Mouse (Mus musculus) frontal cortex, postnatal 14 days (tissue): ENCODE data around the gene Dennd2a.
"Not testable (repeated sequence)": the region's sequence is repeated elsewhere in the genome, so short reads cannot be mapped to it uniquely, and the experiment has no call there.

Experiments used
- DNase-seq, 2 experiments: peaks; one replicate each; pipeline ENCODE4 v3.0.0; 2022; ENCODE audit warnings: low spot score in 2 of 2

The Dennd2a gene

GRCm38 (mm10) chr6:39419851-39420721 is 137.6 kb downstream of the Dennd2a start, which contains the start of gene Mkrn1:
Gene Mkrn1, minus strand, starts transcription at chr6:39420462.
- peak; percentile 72 for DNase-seq

DNA sequence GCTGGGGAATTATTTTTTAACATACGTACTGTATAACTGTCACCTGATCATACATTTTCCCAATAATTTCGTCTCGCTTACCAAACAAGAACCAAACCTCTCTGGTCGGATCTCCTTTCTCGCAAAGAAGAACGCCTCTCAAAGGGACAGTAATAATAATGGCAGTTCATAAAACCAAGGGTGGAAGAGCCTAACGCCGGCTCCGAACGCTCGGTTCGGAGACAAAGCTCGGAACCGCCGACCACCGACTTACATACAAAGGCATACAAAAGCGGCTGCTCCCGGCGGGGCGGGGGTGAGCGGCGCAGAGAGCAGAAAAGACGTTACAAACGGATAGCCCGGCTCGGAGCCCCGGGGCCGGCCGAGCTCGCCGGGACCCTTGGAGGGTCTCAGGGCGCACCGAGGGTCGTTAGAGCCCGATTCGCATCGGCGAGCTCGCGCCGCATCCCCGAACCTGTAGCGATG is 138.2 kb downstream of the Dennd2a start:
- peak in 1 of 2 experiments; percentile 29 for DNase-seq

DNA sequence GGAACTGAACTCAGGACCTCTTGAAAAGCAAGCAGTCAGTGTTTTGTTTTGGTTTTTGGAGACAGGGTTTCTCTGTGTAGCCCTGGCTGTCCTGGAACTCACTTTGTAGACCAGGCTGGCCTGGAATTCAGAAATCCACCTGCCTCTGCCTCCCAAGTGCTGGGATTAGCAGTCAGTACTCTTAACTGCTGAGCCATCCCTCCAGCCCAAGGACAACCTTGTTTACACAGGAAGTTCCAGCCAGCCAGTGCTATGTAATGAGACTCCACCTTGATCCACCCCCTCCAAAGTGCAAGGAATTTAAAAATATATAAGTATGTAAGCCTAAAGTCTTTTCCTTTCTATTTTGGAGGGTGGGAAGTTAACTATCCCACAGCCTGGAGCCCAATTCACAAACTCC is 141.0 kb downstream of the Dennd2a start:
- not testable (repeated sequence) for DNase-seq

- peak; percentile 39 to 63 for DNase-seq
These were observed 141.9 kb downstream of the Dennd2a start for GRCm38 (mm10) chr6:39415762-39416161.

DNA sequence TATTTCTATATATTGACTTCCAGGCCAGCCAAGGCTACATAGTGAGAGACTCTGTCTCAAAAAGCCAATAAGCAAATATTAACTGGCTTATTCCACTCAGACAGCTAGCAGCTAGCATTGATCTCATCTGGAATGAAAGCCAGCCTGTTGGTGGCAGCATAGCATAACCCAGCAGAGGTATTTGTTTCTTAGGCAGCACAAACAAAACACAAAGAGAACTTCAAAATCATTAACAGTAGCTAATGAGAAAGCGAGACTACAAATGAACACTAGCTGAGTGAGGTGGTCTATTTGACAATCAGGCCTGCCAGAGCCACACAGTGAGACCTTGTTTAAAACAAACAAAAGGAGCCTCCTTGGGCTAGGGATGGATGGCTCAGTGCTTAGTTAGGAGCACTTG is 143.6 kb downstream of the Dennd2a start:
- no peak for DNase-seq
